Mouse (Mus musculus) liver, adult 2 months (tissue): Measurements from ENCODE around the gene Hist1h3b.

Experiments used
- CTCF ChIP-seq: fragments of 200-500 bp; IDR thresholded peaks from 2 replicates; pipeline ENCODE4 v1.5.1; 2011; ENCODE audit warnings: low read depth, low read length, control low read depth
- POLR2A ChIP-seq: fragments of 200-500 bp; IDR thresholded peaks from 2 replicates; pipeline ENCODE4 v1.6.1; 2011; ENCODE audit warnings: low read length, control low read depth; ENCODE audit not compliant: insufficient read depth; ENCODE audit errors: extremely low read depth

DNA sequence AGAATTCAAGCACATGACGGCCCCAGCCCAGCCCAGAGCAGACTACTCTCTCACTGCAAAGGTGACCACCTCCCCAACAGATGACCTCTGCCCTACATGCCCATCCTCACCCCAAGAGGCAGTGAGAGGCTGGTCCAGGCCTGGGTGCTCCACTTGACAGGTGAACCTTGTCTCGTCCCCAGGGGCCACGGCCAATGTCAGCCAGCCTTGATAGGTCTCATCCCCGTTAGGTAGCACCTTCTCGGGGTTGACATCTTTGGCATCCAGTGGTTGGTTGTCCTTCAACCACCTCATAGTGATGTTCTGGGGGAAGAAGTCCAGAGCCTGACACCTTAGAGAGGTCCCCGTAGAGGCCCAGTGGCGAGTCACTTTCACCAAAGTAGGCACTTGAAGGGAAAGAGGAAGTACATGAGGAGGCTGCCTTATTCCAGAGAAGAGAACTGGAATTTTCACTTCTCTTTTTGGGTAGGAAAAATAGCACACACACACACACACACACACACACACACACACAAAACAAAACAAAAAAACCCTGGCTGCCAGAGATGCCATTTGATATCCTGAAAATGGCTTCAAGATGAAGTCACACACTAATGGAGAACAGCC, 46.2 kb upstream of the Hist1h3b start:
- TF ChIP-seq CTCF (no peak), POLR2A (no peak)
